Mouse (Mus musculus) hindbrain, embryonic 14.5 days (tissue): ENCODE data around the gene Timp3. TPM values are rescaled to one million over a fixed set of nuclear protein-coding genes. Genes with fewer than 3 reads are reported as not detected.
A peak's percentile ranks its signal among the peaks of the same experiment; 100 is the strongest.

Experiments
- ATAC-seq: fragments of 200-750 bp; cut with Nextera tagmentation; 2 replicates; pipeline ENCODE4 v1.8.0; 2017; ENCODE audit warnings: moderate number of reproducible peaks, mild to moderate bottlenecking, moderate TSS enrichment, moderate library complexity; ENCODE audit not compliant: low FRiP score
- DNase-seq: peaks from one replicate; pipeline ENCODE4 v3.0.0-alpha.2; 2015; ENCODE audit warnings: low spot score
- H3K27ac ChIP-seq: fragments of 300-500 bp; sonication (generic); 2 replicates; pipeline ENCODE4 v1.5.1; 2014; ENCODE audit warnings: mild to moderate bottlenecking, moderate library complexity
- H3K27me3 ChIP-seq: fragments of 300-500 bp; sonication (generic); 2 replicates; pipeline ENCODE4 v1.6.1; 2014; ENCODE audit warnings: mild to moderate bottlenecking, low read length, mixed read lengths; ENCODE audit not compliant: control insufficient read depth, insufficient read depth
- H3K36me3 ChIP-seq: fragments of 300-500 bp; sonication (generic); replicated peaks from 2 replicates; pipeline ENCODE4 v1.6.1; 2014; ENCODE audit not compliant: control insufficient read depth, insufficient read depth
- H3K4me1 ChIP-seq: fragments of 300-500 bp; sonication (generic); replicated peaks from 2 replicates; pipeline ENCODE4 v1.6.1; 2014; ENCODE audit warnings: antibody characterized with exemption, low read length, mixed read lengths; ENCODE audit not compliant: control insufficient read depth, insufficient read depth
- H3K4me2 ChIP-seq: fragments of 300-500 bp; sonication (generic); replicated peaks from 2 replicates; pipeline ENCODE4 v1.6.1; 2014; ENCODE audit warnings: mild to moderate bottlenecking, moderate library complexity
- H3K4me3 ChIP-seq: fragments of 300-500 bp; sonication (generic); replicated peaks from 2 replicates; pipeline ENCODE4 v1.5.1; 2014; ENCODE audit warnings: mild to moderate bottlenecking, low read length
- H3K9ac ChIP-seq: fragments of 300-500 bp; sonication (generic); 2 replicates; pipeline ENCODE4 v1.6.1; 2014
- H3K9me3 ChIP-seq: fragments of 300-500 bp; sonication (generic); 2 replicates; pipeline ENCODE4 v1.6.1; 2016; ENCODE audit warnings: low read length; ENCODE audit not compliant: control insufficient read depth
- WGBS: fragments of 180-500 bp; shearing (Covaris S2); extraction: QIAGEN DNeasy Blood & Tissue Kit; methylation state at CpG from one replicate; pipeline ENCODE4 v1.1.7; 2014; 5-methylcytosine and 5-hydroxymethylcytosine counted together
- polyA plus RNA-seq: library from polyadenylated mRNA; unstranded; fragments of >200 nt; fragmentation: Nextera tagmentation; extraction: Ambion mirVana; gene quantifications from 2 replicates; pipeline ENCODE4 v1.2.1, GENCODE M21; 2014

Timp3 gene
- polyA plus RNA-seq, 1 experiment from 2014 or later = 45.1 TPM

GRCm38 (mm10) chr10:86380626-86381025 lies 80.5 kb downstream of the Timp3 start:
- H3K36me3 ChIP-seq = 0 out of 2 replicates have a peak, but pooled peaks cover 3% of the 10 kb centered on the region
- no peaks in the 10 kb centered on the region for H3K4me1 ChIP-seq
- no peak for DNase-seq
- no peak overlapping the region for H3K4me3 ChIP-seq
- no peak overlapping the region for H3K9ac ChIP-seq
- WGBS = 69% methylated on average over 2 of the region's 2 CpGs
- H3K9me3 ChIP-seq = no peaks in the 10 kb centered on the region
- H3K27ac ChIP-seq = no peak overlapping the region
- no peaks in the 10 kb centered on the region for H3K27me3 ChIP-seq
- H3K4me2 ChIP-seq = no peak overlapping the region
- ATAC-seq = no peak

DNA sequence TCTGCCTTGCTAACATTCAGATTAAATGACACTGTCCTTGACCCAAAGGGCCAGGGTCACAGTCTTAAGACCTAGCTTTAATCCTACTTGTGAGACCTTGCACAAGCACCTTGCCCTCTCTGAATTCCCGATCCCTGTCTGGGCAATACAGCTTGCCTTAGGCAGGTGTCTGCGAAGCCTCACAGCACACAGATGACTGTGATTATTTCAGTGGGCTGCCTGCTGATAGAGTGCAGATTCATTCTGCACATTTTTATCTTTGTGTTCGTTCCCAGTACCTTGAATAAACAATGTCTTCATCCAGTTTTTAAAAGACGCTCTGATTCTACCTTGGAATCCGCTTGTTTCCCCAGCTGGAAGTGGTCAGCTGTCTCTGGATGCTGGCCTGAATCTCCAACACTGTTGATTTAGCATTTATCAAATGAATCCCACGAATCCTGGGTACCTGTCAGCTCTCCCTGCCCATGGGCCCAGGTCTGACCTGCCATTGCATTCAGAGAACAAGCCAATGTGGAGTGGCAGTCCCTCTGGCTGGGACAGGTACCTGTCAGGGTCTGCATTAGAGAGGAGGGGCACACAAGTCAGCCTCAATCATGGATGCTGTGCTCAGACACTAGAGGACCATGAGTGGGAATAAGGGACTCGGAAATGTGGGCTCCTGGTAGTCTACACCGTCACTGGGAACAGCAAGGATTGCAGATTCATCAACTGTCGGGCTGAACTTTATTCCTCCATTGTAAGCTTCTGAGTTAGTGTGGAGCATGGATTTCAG lies 81.2 kb downstream of the Timp3 start:
- no peak overlapping the region for H3K4me2 ChIP-seq
- no peak overlapping the region for H3K9ac ChIP-seq
- H3K27ac ChIP-seq = no peak overlapping the region
- no peaks in the 10 kb centered on the region for H3K4me1 ChIP-seq
- 76% methylated on average over 9 of the region's 9 CpGs for WGBS
- ATAC-seq (no peak), DNase-seq (no peak)
- no peak overlapping the region for H3K4me3 ChIP-seq
- H3K9me3 ChIP-seq = no peaks in the 10 kb centered on the region
- H3K27me3 ChIP-seq = no peaks in the 10 kb centered on the region
- 0 out of 2 replicates have a peak, but pooled peaks cover 3% of the 10 kb centered on the region for H3K36me3 ChIP-seq

DNA sequence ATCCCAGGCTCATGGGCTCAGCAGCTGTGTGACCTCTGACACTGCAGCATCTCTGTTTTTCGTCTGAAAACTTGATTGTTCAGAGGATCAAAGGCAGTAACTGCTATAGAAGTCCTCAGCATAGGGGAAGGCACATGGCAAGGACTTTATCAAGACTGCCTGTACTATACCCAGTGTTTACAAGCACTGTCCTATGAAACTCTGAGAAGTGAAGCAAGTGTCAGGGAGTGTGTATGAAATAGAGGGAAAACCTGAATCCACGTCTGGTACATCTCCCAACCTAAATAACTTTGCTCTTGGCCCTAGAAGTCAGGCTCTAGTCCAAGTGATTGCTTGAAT lies 81.7 kb downstream of the Timp3 start:
- no peak for DNase-seq
- WGBS = 27% methylated on average over 2 of the region's 2 CpGs
- no peak overlapping the region for H3K4me3 ChIP-seq
- H3K4me2 ChIP-seq = no peak overlapping the region
- no peak for ATAC-seq
- H3K27ac ChIP-seq = no peak overlapping the region
- H3K4me1 ChIP-seq = no peaks in the 10 kb centered on the region
- H3K27me3 ChIP-seq = no peaks in the 10 kb centered on the region
- H3K36me3 ChIP-seq = 0 out of 2 replicates have a peak, but pooled peaks cover 3% of the 10 kb centered on the region
- no peaks in the 10 kb centered on the region for H3K9me3 ChIP-seq
- H3K9ac ChIP-seq = no peak overlapping the region

GRCm38 (mm10) chr10:86384655-86385054 lies 84.5 kb downstream of the Timp3 start:
- H3K4me1 ChIP-seq = no peaks in the 10 kb centered on the region
- H3K9me3 ChIP-seq = no peaks in the 10 kb centered on the region
- no peak for ATAC-seq
- no peaks in the 10 kb centered on the region for H3K27me3 ChIP-seq
- no peak for DNase-seq
- no peak overlapping the region for H3K27ac ChIP-seq
- 0 out of 2 replicates have a peak, but pooled peaks cover 3% of the 10 kb centered on the region for H3K36me3 ChIP-seq
- H3K4me2 ChIP-seq = no peak overlapping the region
- 91% methylated on average over 2 of the region's 2 CpGs for WGBS
- no peak overlapping the region for H3K9ac ChIP-seq
- H3K4me3 ChIP-seq = no peak overlapping the region

- H3K4me1 ChIP-seq = no peaks in the 10 kb centered on the region
- H3K9me3 ChIP-seq = no peaks in the 10 kb centered on the region
- WGBS = 76% methylated on average over 4 of the region's 4 CpGs
- no peak overlapping the region for H3K4me2 ChIP-seq
- H3K27me3 ChIP-seq = no peaks in the 10 kb centered on the region
- no peak for DNase-seq
- ATAC-seq = no peak
- H3K27ac ChIP-seq = no peak overlapping the region
- H3K36me3 ChIP-seq = 0 out of 2 replicates have a peak, but pooled peaks cover 3% of the 10 kb centered on the region
- no peak overlapping the region for H3K4me3 ChIP-seq
- no peak overlapping the region for H3K9ac ChIP-seq
Measured at GRCm38 (mm10) chr10:86385656-86386055, 85.5 kb downstream of the Timp3 start.

GRCm38 (mm10) chr10:86386232-86386631 lies 86.1 kb downstream of the Timp3 start:
- 79% methylated on average over 4 of the region's 4 CpGs for WGBS
- 0 out of 2 replicates have a peak, but pooled peaks cover 3% of the 10 kb centered on the region for H3K36me3 ChIP-seq
- H3K4me3 ChIP-seq = no peak overlapping the region
- no peak for DNase-seq
- H3K27me3 ChIP-seq = no peaks in the 10 kb centered on the region
- no peak overlapping the region for H3K9ac ChIP-seq
- H3K27ac ChIP-seq = no peak overlapping the region
- H3K4me2 ChIP-seq = no peak overlapping the region
- no peaks in the 10 kb centered on the region for H3K4me1 ChIP-seq
- no peak for ATAC-seq
- H3K9me3 ChIP-seq = no peaks in the 10 kb centered on the region

DNA sequence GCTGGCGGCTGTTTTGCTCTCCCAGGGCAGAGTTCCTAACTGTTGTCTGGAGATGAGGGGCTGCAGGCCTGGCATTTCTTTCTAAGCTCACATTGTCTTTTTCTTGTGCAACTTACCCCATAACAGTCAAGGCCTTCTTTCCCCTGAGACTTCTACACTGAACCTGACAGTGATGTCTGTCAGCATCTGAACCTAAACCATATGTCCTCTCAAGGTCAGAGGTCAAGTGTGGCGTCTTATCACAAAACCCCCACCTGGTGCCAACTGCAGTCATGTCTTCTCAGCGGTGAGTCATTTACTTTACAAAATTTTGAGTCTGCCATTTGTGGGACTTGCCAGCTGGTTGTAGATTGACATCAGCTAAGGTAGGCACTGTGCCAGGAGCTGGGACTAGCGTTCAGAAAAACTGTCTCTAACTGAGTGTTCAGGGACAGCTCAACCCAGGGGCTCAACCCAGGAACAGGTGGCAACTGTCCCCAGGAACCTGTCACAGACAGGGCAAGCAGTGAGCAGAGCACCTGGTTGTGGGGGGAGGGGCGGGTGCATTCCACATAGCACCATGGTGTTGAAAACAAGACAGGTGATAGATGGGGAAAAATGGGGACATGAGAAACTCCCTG lies 87.8 kb downstream of the Timp3 start:
- H3K27me3 ChIP-seq = no peaks in the 10 kb centered on the region
- H3K36me3 ChIP-seq = 0 out of 2 replicates have a peak, but pooled peaks cover 3% of the 10 kb centered on the region
- ATAC-seq (no peak), DNase-seq (peak; percentile 49)
- no peaks in the 10 kb centered on the region for H3K9me3 ChIP-seq
- WGBS = 66% methylated on average over 5 of the region's 5 CpGs
- no peak overlapping the region for H3K9ac ChIP-seq
- no peak overlapping the region for H3K4me2 ChIP-seq
- no peaks in the 10 kb centered on the region for H3K4me1 ChIP-seq
- H3K4me3 ChIP-seq = no peak overlapping the region
- H3K27ac ChIP-seq = no peak overlapping the region

GRCm38 (mm10) chr10:86388803-86389202 lies 88.6 kb downstream of the Timp3 start:
- Histone ChIP-seq H3K4me3 (no peak overlapping the region), H3K27ac (no peak overlapping the region)
- no peak for ATAC-seq

GRCm38 (mm10) chr10:86389357-86389756 lies 89.2 kb downstream of the Timp3 start:
- Histone ChIP-seq H3K9me3 (no peaks in the 10 kb centered on the region), H3K9ac (no peak overlapping the region), H3K4me3 (no peak overlapping the region), H3K4me1 (no peaks in the 10 kb centered on the region), H3K4me2 (no peak overlapping the region), H3K27me3 (no peaks in the 10 kb centered on the region), H3K27ac (no peak overlapping the region), H3K36me3 (no peaks in the 10 kb centered on the region)
- WGBS = 88% methylated on average over 3 of the region's 3 CpGs
- ATAC-seq (no peak), DNase-seq (no peak)

More at GRCm38 (mm10) chr10:86388803-86389202, 88.6 kb downstream of the Timp3 start:
- Histone ChIP-seq H3K36me3 (no peaks in the 10 kb centered on the region), H3K4me2 (no peak overlapping the region), H3K4me1 (no peaks in the 10 kb centered on the region), H3K27me3 (no peaks in the 10 kb centered on the region), H3K9ac (no peak overlapping the region), H3K9me3 (no peaks in the 10 kb centered on the region)
- DNase-seq = no peak
- 70% methylated on average over 6 of the region's 6 CpGs for WGBS
